Mouse (Mus musculus) layer of hippocampus, adult 2 months (tissue): ENCODE results near the gene Actr6. TPM values are rescaled to one million over a fixed set of nuclear protein-coding genes. Genes with fewer than 3 reads are reported as not detected.

Source experiments
- DNase-seq, 2 experiments: peaks; one replicate each; pipeline ENCODE4 v3.0.0; 2022; ENCODE audit warnings: low spot score in 2 of 2
- H3K27ac ChIP-seq: fragments of 200-600 bp; 2 replicates; pipeline ENCODE4 v1.8.1; 2022
- H3K4me3 ChIP-seq: fragments of 200-600 bp; 2 replicates; pipeline ENCODE4 v1.8.1; 2022; ENCODE audit warnings: mild to moderate bottlenecking
- CTCF ChIP-seq: fragments of 200-600 bp; conservative IDR thresholded peaks from 2 replicates; pipeline ENCODE4 v1.8.1; 2022; ENCODE audit warnings: antibody characterized with exemption, mild to moderate bottlenecking, moderate library complexity
- total RNA-seq, 2 experiments: library from RNA; stranded (reverse); gene quantifications; 2 replicates each; pipeline ENCODE4 v1.2.3; 2021

The Actr6 gene
- total RNA-seq, 2 experiments from 2014 or later: 24.8 to 25.5 TPM

- no peak for TF ChIP-seq CTCF
- DNase-seq: no peak
- Histone ChIP-seq H3K27ac (no peak overlapping the region), H3K4me3 (no peak overlapping the region)
Observed at GRCm38 (mm10) chr10:89747221-89747905, 15.3 kb upstream of the Actr6 start.

GRCm38 (mm10) chr10:89746581-89746980 lies 14.5 kb upstream of the Actr6 start:
- no peak for TF ChIP-seq CTCF
- peak overlapping the region; percentile 76; the same call in 1 of the 2 replicates for H3K4me3 ChIP-seq

GRCm38 (mm10) chr10:89745666-89746020 lies 13.5 kb upstream of the Actr6 start:
- no peak for TF ChIP-seq CTCF
- H3K4me3 ChIP-seq: peak overlapping the region; percentile 76
- peak overlapping the region; percentile 99 for H3K27ac ChIP-seq
- DNase-seq: no peak

More at GRCm38 (mm10) chr10:89746581-89746980, 14.5 kb upstream of the Actr6 start:
- H3K27ac ChIP-seq: no peak overlapping the region
- no peak for DNase-seq

GRCm38 (mm10) chr10:89744871-89745665 lies 13.0 kb upstream of the Actr6 start, which contains the start of gene Uhrf1bp1l:
Gene Uhrf1bp1l (plus strand): TSS chr10:89744991.
- peak; percentile 82 to 89 for DNase-seq

GRCm38 (mm10) chr10:89744341-89744740 lies 12.2 kb upstream of the Actr6 start:
- DNase-seq: no peak
- Histone ChIP-seq H3K4me3 (peak overlapping the region; percentile 76), H3K27ac (peak overlapping the region; percentile 99)
- no peak for TF ChIP-seq CTCF

More at GRCm38 (mm10) chr10:89744871-89745665, 13.0 kb upstream of the Actr6 start, which contains the start of gene Uhrf1bp1l:
- Histone ChIP-seq H3K4me3 (peak within 1 kb of the TSS; percentile 76), H3K27ac (peak within 1 kb of the TSS; percentile 99)
- TF ChIP-seq CTCF: no peak; the same call in none of the 2 replicates

- no peak for DNase-seq
- H3K27ac ChIP-seq: no peak overlapping the region
- TF ChIP-seq CTCF: no peak
- no peak overlapping the region for H3K4me3 ChIP-seq
Observed at GRCm38 (mm10) chr10:89743266-89743665, 11.2 kb upstream of the Actr6 start.

- no peak for TF ChIP-seq CTCF
- Histone ChIP-seq H3K27ac (no peak overlapping the region), H3K4me3 (no peak overlapping the region)
- DNase-seq: no peak
Observed at GRCm38 (mm10) chr10:89740995-89741394, 8.9 kb upstream of the Actr6 start.

GRCm38 (mm10) chr10:89739703-89740102 lies 7.6 kb upstream of the Actr6 start:
- no peak for DNase-seq
- Histone ChIP-seq H3K4me3 (no peak overlapping the region), H3K27ac (no peak overlapping the region)
- no peak for TF ChIP-seq CTCF

- no peak for TF ChIP-seq CTCF
- Histone ChIP-seq H3K4me3 (no peak overlapping the region), H3K27ac (no peak overlapping the region)
- no peak for DNase-seq
Observed at GRCm38 (mm10) chr10:89738395-89738794, 6.3 kb upstream of the Actr6 start.

GRCm38 (mm10) chr10:89737887-89738286 lies 5.8 kb upstream of the Actr6 start:
- no peak for DNase-seq
- H3K27ac ChIP-seq: no peak overlapping the region
- no peak overlapping the region for H3K4me3 ChIP-seq
- no peak for TF ChIP-seq CTCF

- no peak for DNase-seq
- Histone ChIP-seq H3K27ac (no peak overlapping the region), H3K4me3 (no peak overlapping the region)
- TF ChIP-seq CTCF: peak; percentile 53
Observed at GRCm38 (mm10) chr10:89737092-89737491, 5.0 kb upstream of the Actr6 start.

- TF ChIP-seq CTCF: 0 out of 2 replicates have a peak, but pooled peaks have one; percentile 5
- DNase-seq: no peak
- peak overlapping the region; percentile 82 for H3K4me3 ChIP-seq
- H3K27ac ChIP-seq: peak overlapping the region; percentile 89
Observed at GRCm38 (mm10) chr10:89731341-89731740, 754 bp downstream of the Actr6 start.

GRCm38 (mm10) chr10:89730386-89730785 lies 1.7 kb downstream of the Actr6 start:
- TF ChIP-seq CTCF: no peak
- DNase-seq: no peak
- Histone ChIP-seq H3K27ac (no peak overlapping the region), H3K4me3 (no peak overlapping the region)
